Mouse (Mus musculus) forebrain, embryonic 16.5 days (tissue): ENCODE measurements around the gene Ube4a. TPM values are rescaled to one million over a fixed set of nuclear protein-coding genes. Genes with fewer than 3 reads are reported as not detected.

Experiments
- ATAC-seq: fragments of 200-750 bp; cut with Nextera tagmentation; 2 replicates; pipeline ENCODE4 v1.8.0; 2017; ENCODE audit warnings: mild to moderate bottlenecking, moderate library complexity
- H3K27ac ChIP-seq: fragments of 300-500 bp; sonication (generic); 2 replicates; pipeline ENCODE4 v1.5.1; 2014; ENCODE audit warnings: low read length, control low read depth
- H3K27me3 ChIP-seq: fragments of 300-500 bp; sonication (generic); replicated peaks from 2 replicates; pipeline ENCODE4 v1.6.1; 2014; ENCODE audit warnings: low read length; ENCODE audit not compliant: control insufficient read depth, insufficient read depth
- H3K36me3 ChIP-seq: fragments of 300-500 bp; sonication (generic); 2 replicates; pipeline ENCODE4 v1.6.1; 2014; ENCODE audit not compliant: control insufficient read depth, insufficient read depth
- H3K4me1 ChIP-seq: fragments of 300-500 bp; sonication (generic); replicated peaks from 2 replicates; pipeline ENCODE4 v1.6.1; 2014; ENCODE audit warnings: low read length; ENCODE audit not compliant: control insufficient read depth, insufficient read depth
- H3K4me2 ChIP-seq: fragments of 300-500 bp; sonication (generic); 2 replicates; pipeline ENCODE4 v1.6.1; 2014; ENCODE audit warnings: mild to moderate bottlenecking, low read length, control low read depth
- H3K4me3 ChIP-seq: fragments of 300-500 bp; sonication (generic); replicated peaks from 2 replicates; pipeline ENCODE4 v1.5.1; 2014; ENCODE audit warnings: mild to moderate bottlenecking, low read length, control low read depth
- H3K9ac ChIP-seq: fragments of 300-500 bp; sonication (generic); replicated peaks from 2 replicates; pipeline ENCODE4 v1.6.1; 2014; ENCODE audit warnings: low read depth, low read length, control low read depth
- H3K9me3 ChIP-seq: fragments of 300-500 bp; sonication (generic); 2 replicates; pipeline ENCODE4 v1.6.1; 2016; ENCODE audit warnings: low read length; ENCODE audit not compliant: control insufficient read depth
- WGBS: fragments of 180-500 bp; shearing (Covaris S2); extraction: QIAGEN DNeasy Blood & Tissue Kit; methylation state at CpG from one replicate; pipeline ENCODE4 v1.1.7; 2014; 5-methylcytosine and 5-hydroxymethylcytosine counted together
- polyA plus RNA-seq: library from polyadenylated mRNA; unstranded; fragments of >200 nt; fragmentation: Nextera tagmentation; extraction: Ambion mirVana; gene quantifications from 2 replicates; pipeline ENCODE4 v1.2.1, GENCODE M21; 2015

The Ube4a gene
- polyA plus RNA-seq = 38.5 and 42.7 TPM in 2 replicates

GRCm38 (mm10) chr9:44965126-44965832 is at the start of gene Ube4a:
Gene Ube4a, minus strand, starts transcription at chr9:44965600.
- peak; percentile 97 for ATAC-seq
- Histone ChIP-seq H3K9me3 (no peaks in the 10 kb centered on the region), H3K36me3 (peaks cover 7% of the 10 kb centered on the region), H3K27ac (peak within 1 kb of the TSS; percentile 26), H3K9ac (peak within 1 kb of the TSS; percentile 63), H3K4me1 (peaks cover 15% of the 10 kb centered on the region), H3K4me2 (peak within 1 kb of the TSS; percentile 95), H3K4me3 (peak within 1 kb of the TSS; percentile 64), H3K27me3 (no peaks in the 10 kb centered on the region)
- under 1% methylated on average over 39 of the region's 39 CpGs for WGBS

GRCm38 (mm10) chr9:45014879-45015278 is 49.5 kb upstream of the Ube4a start:
- Histone ChIP-seq H3K4me2 (no peak overlapping the region), H3K27me3 (no peaks in the 10 kb centered on the region), H3K9me3 (no peaks in the 10 kb centered on the region), H3K4me1 (no peaks in the 10 kb centered on the region), H3K9ac (no peak overlapping the region), H3K4me3 (no peak overlapping the region), H3K36me3 (no peaks in the 10 kb centered on the region), H3K27ac (no peak overlapping the region)
- 39% methylated on average over 2 of the region's 2 CpGs for WGBS
- no peak for ATAC-seq

GRCm38 (mm10) chr9:45011291-45011690 is 45.9 kb upstream of the Ube4a start:
- H3K4me1 ChIP-seq = no peaks in the 10 kb centered on the region
- no peak for ATAC-seq
- no peak overlapping the region for H3K4me3 ChIP-seq
- no peaks in the 10 kb centered on the region for H3K36me3 ChIP-seq
- H3K9ac ChIP-seq = no peak overlapping the region
- H3K9me3 ChIP-seq = no peaks in the 10 kb centered on the region
- H3K27ac ChIP-seq = no peak overlapping the region
- no peak overlapping the region for H3K4me2 ChIP-seq
- 43% methylated on average over 6 of the region's 6 CpGs for WGBS
- no peaks in the 10 kb centered on the region for H3K27me3 ChIP-seq

- Histone ChIP-seq H3K4me3 (no peak overlapping the region), H3K9ac (no peak overlapping the region), H3K36me3 (no peaks in the 10 kb centered on the region), H3K9me3 (no peaks in the 10 kb centered on the region), H3K4me2 (no peak overlapping the region), H3K4me1 (no peaks in the 10 kb centered on the region), H3K27me3 (no peaks in the 10 kb centered on the region), H3K27ac (no peak overlapping the region)
- no peak for ATAC-seq
- WGBS = 81% methylated on average over 4 of the region's 4 CpGs
These were observed 45.1 kb upstream of the Ube4a start for GRCm38 (mm10) chr9:45010461-45010860.

GRCm38 (mm10) chr9:45009180-45010078 is 44.0 kb upstream of the Ube4a start, which contains the start of gene Cd3e:
Gene Cd3e, minus strand, starts transcription at chr9:45009627.
- Histone ChIP-seq H3K27ac (no peak within 1 kb of the TSS), H3K9me3 (no peaks in the 10 kb centered on the region), H3K27me3 (no peaks in the 10 kb centered on the region), H3K4me3 (no peak within 1 kb of the TSS), H3K4me2 (no peak within 1 kb of the TSS), H3K4me1 (no peaks in the 10 kb centered on the region), H3K9ac (no peak within 1 kb of the TSS), H3K36me3 (no peaks in the 10 kb centered on the region)
- no peak for ATAC-seq
- 82% methylated on average over 19 of the region's 19 CpGs for WGBS

- no peak overlapping the region for H3K4me3 ChIP-seq
- no peaks in the 10 kb centered on the region for H3K4me1 ChIP-seq
- 82% methylated on average over 4 of the region's 4 CpGs for WGBS
- H3K4me2 ChIP-seq = no peak overlapping the region
- no peak overlapping the region for H3K27ac ChIP-seq
- ATAC-seq = no peak
- no peak overlapping the region for H3K9ac ChIP-seq
- H3K9me3 ChIP-seq = no peaks in the 10 kb centered on the region
- no peaks in the 10 kb centered on the region for H3K36me3 ChIP-seq
- no peaks in the 10 kb centered on the region for H3K27me3 ChIP-seq
These were observed 42.9 kb upstream of the Ube4a start for GRCm38 (mm10) chr9:45008342-45008741.

- H3K36me3 ChIP-seq = no peaks in the 10 kb centered on the region
- H3K27me3 ChIP-seq = no peaks in the 10 kb centered on the region
- H3K4me3 ChIP-seq = no peak overlapping the region
- no peak overlapping the region for H3K4me2 ChIP-seq
- H3K27ac ChIP-seq = no peak overlapping the region
- WGBS = 76% methylated on average over 12 of the region's 12 CpGs
- H3K9ac ChIP-seq = no peak overlapping the region
- no peaks in the 10 kb centered on the region for H3K4me1 ChIP-seq
- H3K9me3 ChIP-seq = no peaks in the 10 kb centered on the region
- ATAC-seq = no peak
These were observed 42.0 kb upstream of the Ube4a start for GRCm38 (mm10) chr9:45007404-45007803.

- Histone ChIP-seq H3K27ac (no peak overlapping the region), H3K9me3 (no peaks in the 10 kb centered on the region), H3K4me1 (no peaks in the 10 kb centered on the region), H3K36me3 (no peaks in the 10 kb centered on the region), H3K27me3 (no peaks in the 10 kb centered on the region), H3K4me2 (no peak overlapping the region), H3K4me3 (no peak overlapping the region), H3K9ac (no peak overlapping the region)
- WGBS = 73% methylated on average over 3 of the region's 3 CpGs
- ATAC-seq = no peak
These were observed 34.8 kb upstream of the Ube4a start for GRCm38 (mm10) chr9:45000249-45000648.

- 73% methylated on average over 5 of the region's 5 CpGs for WGBS
These were observed 34.4 kb upstream of the Ube4a start for GRCm38 (mm10) chr9:44999776-45000175.

More at GRCm38 (mm10) chr9:44999776-45000175, 34.4 kb upstream of the Ube4a start:
- no peak overlapping the region for H3K9ac ChIP-seq
- H3K27me3 ChIP-seq = no peaks in the 10 kb centered on the region
- ATAC-seq = no peak
- no peak overlapping the region for H3K4me3 ChIP-seq
- no peak overlapping the region for H3K4me2 ChIP-seq
- H3K27ac ChIP-seq = no peak overlapping the region
- no peaks in the 10 kb centered on the region for H3K36me3 ChIP-seq
- no peaks in the 10 kb centered on the region for H3K4me1 ChIP-seq
- H3K9me3 ChIP-seq = no peaks in the 10 kb centered on the region
